Mouse (Mus musculus) CH12.LX (cell line): ENCODE results near the gene Ttc39b.

Experiments used
- CHD2 ChIP-seq: IDR thresholded peaks from 2 replicates; pipeline ENCODE4 v1.6.1; 2011; ENCODE audit warnings: low read length, improper control_type of control experiment
- CTCF ChIP-seq, 2 experiments: IDR thresholded peaks in 1 of 2; conservative IDR thresholded peaks in 1 of 2; 2 replicates each; pipeline ENCODE4 v1.5.1; 2011 to 2012; ENCODE audit warnings: low read depth in 2 of 2, low read length in 2 of 2, improper control_type of control experiment in 1 of 2, inconsistent platforms in 1 of 2, mild to moderate bottlenecking in 1 of 2, moderate library complexity in 1 of 2
- E2F4 ChIP-seq: IDR thresholded peaks from 2 replicates; pipeline ENCODE4 v1.6.1; 2011; ENCODE audit warnings: low read depth, low read length, improper control_type of control experiment; ENCODE audit not compliant: insufficient replicate concordance
- EP300 ChIP-seq: IDR thresholded peaks from 2 replicates; pipeline ENCODE4 v1.6.1; 2011; ENCODE audit warnings: low read length, improper control_type of control experiment
- JUND ChIP-seq: conservative IDR thresholded peaks from 2 replicates; pipeline ENCODE4 v1.6.1; 2011; ENCODE audit warnings: low read depth, low read length, improper control_type of control experiment
- MAZ ChIP-seq: IDR thresholded peaks from 2 replicates; pipeline ENCODE4 v1.6.1; 2012; ENCODE audit warnings: low read depth, mild to moderate bottlenecking, inconsistent platforms, low read length, improper control_type of control experiment, moderate library complexity
- POLR2A ChIP-seq: IDR thresholded peaks from 2 replicates; pipeline ENCODE4 v1.6.1; 2011; ENCODE audit warnings: low read depth, mild to moderate bottlenecking, improper control_type of control experiment, low read length
- TBP ChIP-seq: conservative IDR thresholded peaks from 2 replicates; pipeline ENCODE4 v1.6.1; 2011; ENCODE audit warnings: low read depth, low read length, improper control_type of control experiment
- TCF12 ChIP-seq: IDR thresholded peaks from 2 replicates; pipeline ENCODE4 v1.6.1; 2014; ENCODE audit warnings: low read depth, mild to moderate bottlenecking, inconsistent platforms, low read length, improper control_type of control experiment
- USF1 ChIP-seq: IDR thresholded peaks from 2 replicates; pipeline ENCODE4 v1.6.1; 2014; ENCODE audit warnings: low read depth, mild to moderate bottlenecking, inconsistent platforms, low read length, improper control_type of control experiment
- ZNF384 ChIP-seq: IDR thresholded peaks from 2 replicates; pipeline ENCODE4 v1.6.1; 2012; ENCODE audit warnings: low read depth, low read length, improper control_type of control experiment, inconsistent platforms

DNA sequence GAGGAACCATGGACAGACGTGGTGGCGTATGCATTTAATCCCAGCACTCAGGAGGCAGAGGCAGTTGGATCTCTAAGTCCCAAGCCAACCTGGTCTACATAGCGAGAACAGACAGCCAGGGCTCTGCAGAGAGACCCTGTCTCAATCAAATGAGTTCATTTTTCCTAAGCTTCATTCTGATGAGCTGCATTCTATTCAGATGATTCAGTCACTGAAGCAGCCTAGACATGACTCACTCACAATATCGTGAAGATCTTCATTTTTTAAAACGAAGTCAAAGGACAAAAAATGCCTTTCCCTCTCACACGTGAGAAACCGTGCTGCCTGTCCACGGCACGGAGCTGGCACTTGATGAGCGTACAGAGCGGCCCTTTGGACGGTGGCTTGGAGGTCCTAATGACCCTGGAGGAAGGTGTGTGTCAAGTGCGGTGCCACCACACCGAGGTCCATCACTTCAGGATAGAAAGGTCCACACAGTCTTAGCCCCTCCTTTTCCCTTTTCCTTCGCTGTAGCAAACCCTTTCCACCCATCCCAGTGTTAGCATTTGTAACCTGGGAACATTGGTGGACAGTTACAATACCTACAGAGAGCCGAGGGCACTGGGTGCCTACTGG, 21.8 kb downstream of the Ttc39b start:
- TF ChIP-seq ZNF384 (no peak), TBP (no peak), CTCF (conservative IDR thresholded peaks at IDR 0.05 in 1 of 2, IDR thresholded peaks at IDR 0.05 in 1 of 2; ENCODE audit: low read depth in 2 of 2, low read length in 2 of 2) (no peak), CHD2 (no peak), EP300 (no peak), JUND (no peak), POLR2A (no peak), USF1 (no peak), TCF12 (no peak), E2F4 (no peak), MAZ (no peak)
